Mouse (Mus musculus) layer of hippocampus, adult 18-20 months (tissue): ENCODE measurements around the gene Sod3. TPM values are rescaled to one million over a fixed set of nuclear protein-coding genes. Genes with fewer than 3 reads are reported as not detected.
A peak's percentile ranks its signal among the peaks of the same experiment; 100 is the strongest.

Source experiments
- DNase-seq, 2 experiments: peaks; one replicate each; pipeline ENCODE4 v3.0.0; 2022; ENCODE audit warnings: low spot score in 2 of 2
- long read RNA-seq: library from polyadenylated mRNA; stranded (forward); transcript quantifications from one replicate; pipeline ENCODE4 v2.0.0, GENCODE M21; 2021
- total RNA-seq, 2 experiments: library from RNA; stranded (reverse); gene quantifications; 2 replicates each; pipeline ENCODE4 v1.2.3; 2021

The Sod3 gene
- total RNA-seq = 1 to 10 TPM; 4.7 to 5.9 TPM
- long read RNA-seq, transcript Sod3-201 (2 exons, 3,738 nt) = major isoform, 15 of 16 reads
- long read RNA-seq, partial matches to known transcripts = 0 of 16 reads
- long read RNA-seq, other reads (novel, unspliced or antisense) = 1 of 16 reads

- no peak for DNase-seq
Measured at GRCm38 (mm10) chr5:52363468-52364150, at the start of gene Sod3. Sod3 (plus strand) TSS chr5:52363791.

DNA sequence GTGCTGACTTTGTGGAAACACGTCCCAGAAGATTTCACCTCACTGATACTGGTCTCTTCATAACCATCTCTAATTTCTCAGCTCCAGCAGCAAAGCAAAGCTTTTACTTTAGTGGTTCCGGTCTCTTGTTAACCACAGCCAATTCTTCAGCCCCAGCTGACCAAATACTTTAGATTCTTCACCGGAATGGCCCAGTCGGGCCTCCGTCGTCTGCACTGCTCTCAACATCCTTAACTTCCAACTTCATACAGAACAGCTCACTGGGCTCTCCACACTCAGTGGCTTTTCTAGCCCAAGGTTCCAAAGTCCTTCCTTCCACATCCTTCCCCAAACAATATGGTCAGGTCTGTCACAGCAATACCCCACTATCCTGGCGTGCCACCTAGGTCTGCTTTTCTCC, 46.7 kb upstream of the Sod3 start:
- DNase-seq = no peak

- DNase-seq = no peak
Measured at GRCm38 (mm10) chr5:52319499-52319898, 44.1 kb upstream of the Sod3 start.

DNA sequence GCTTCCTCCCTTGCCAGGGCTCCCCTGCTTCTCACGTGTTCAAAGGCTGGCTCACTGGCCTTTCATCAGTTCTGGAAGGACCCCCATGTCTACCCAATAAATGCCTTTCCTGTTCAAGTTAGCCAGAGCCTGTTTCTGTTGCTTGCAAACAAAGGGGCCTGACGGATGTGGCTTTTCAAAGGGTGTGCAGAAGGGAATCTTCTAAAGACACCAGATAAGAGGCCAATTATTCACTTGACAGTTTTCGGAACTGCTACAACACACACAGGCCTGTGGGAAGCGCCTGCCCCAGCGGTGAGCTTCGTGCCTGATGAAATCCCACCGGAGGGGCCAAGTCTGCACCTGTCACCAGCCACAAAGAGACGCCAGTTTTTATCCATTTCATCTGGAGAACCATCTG, 31.5 kb upstream of the Sod3 start:
- DNase-seq = no peak

DNA sequence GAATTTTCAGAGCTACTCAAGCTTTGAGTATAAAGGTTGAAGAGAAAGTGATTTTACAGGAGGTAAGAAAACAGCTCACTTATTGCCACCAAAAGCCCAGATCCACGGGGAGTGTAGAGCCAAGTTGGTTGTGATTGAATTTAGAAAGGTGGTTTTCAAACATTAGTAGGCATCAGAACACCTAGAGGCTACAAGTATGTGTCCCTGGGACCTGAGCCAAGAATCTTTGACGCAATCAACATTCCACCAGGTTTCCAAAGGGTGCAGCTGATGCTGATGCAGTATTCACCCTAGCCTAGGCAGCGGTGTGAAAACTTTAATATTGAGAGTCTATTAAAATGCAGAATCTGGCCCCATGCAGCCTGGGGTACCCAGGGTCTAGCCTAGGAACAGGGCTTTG, 28.0 kb upstream of the Sod3 start:
- DNase-seq = no peak

DNA sequence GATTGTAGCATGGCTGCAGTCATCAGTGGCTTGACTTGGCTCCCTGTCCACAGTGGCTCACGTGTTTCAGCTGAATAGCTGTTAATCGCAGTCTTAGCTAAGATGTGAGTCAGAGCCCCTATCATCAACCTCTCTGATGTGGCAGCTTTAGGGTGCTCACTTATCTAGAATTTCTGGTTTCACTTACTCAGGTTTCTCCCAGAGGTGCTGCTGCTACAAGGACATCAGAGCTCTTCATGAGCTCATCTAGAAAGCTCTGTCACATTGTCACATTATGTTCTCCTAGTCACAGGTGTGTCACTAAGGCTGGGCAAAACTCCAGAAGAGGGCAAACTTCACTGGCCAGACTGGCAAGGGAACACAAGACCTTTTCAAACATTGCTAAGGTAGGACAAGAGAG, 24.5 kb upstream of the Sod3 start:
- DNase-seq = no peak

- no peak for DNase-seq
Measured at GRCm38 (mm10) chr5:52346890-52347289, 16.7 kb upstream of the Sod3 start.

GRCm38 (mm10) chr5:52350451-52350850, 13.1 kb upstream of the Sod3 start:
- DNase-seq = no peak

DNA sequence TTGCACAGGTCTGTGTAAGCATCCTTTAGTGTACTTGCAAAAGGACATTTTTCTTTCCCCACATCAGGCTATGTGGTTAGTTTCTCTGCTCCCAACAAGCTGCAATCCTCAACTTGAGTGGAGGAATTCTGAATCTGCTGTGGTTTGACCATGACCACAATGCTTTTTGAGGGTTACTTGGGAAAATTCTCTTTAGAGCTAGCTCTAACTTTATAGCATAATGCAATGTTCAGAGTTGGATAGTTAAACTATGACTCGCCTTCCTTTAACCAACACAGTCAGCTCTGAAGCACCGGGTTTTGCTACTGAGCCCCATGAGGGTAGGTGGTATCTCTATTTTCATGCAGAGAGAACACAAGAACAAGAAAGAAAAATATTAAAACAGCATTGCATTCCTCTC, 12.0 kb upstream of the Sod3 start:
- DNase-seq = no peak

- no peak for DNase-seq
Measured at GRCm38 (mm10) chr5:52352730-52353129, 10.9 kb upstream of the Sod3 start.

DNA sequence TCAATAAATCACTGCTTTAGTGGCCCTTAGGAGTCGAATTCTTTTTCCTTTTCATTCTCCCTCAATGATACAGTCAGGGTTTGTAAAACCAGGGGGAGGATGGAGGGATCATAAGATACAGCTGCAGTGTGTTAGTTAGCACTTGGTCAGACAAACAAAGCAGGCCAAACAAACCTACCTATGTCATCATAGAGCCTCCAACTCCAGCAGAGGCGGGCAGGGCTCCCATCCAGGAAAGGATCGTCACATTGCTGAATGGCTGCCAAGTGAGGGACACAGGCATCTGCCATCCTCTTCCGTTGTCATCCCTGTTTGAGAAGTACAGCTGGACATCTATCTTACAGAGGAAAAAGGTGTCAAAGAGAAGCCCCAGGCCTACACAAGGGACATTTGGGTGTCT, 9.2 kb upstream of the Sod3 start:
- no peak for DNase-seq

- no peak for DNase-seq
Measured at GRCm38 (mm10) chr5:52355612-52356011, 8.0 kb upstream of the Sod3 start.

GRCm38 (mm10) chr5:52357175-52357754, 6.3 kb upstream of the Sod3 start:
- DNase-seq = no peak

GRCm38 (mm10) chr5:52358120-52358519, 5.5 kb upstream of the Sod3 start:
- DNase-seq = no peak

DNA sequence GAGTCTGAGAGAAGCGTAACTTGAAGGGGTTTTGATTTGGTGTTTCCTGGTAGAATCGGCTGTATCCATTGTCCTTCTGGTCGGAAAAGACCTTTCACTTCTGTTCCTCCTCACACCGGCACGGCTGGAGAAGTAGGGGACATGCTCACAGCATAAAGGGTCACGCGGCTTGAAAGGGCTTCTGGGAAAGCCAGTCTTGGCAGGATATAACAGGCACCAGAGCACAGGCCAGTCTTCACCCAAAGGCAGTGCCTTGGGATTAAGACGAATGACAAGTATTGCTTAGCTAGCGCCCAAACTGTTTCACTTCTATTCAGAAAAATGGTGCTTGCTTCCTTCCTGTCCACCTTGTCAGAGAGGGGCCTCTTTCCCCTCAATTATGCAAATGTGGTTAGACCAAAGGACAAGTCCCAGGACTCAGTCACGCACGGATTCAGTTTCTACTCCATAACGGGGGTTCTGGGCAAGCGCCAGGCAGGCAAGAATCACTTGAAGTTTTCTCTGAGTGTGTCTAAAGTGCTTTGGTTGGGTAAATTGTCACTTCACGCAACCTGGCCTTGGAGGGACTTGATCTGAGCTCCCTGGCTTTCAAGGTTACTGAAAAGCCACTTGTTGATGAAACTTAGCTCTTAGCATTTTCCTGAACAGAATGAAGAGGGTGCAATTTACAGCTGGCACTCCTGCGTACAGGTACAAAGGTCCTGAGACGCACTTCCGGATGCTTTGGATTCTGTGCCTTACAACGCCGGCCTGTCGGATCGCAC, 3.1 kb upstream of the Sod3 start:
- no peak for DNase-seq

GRCm38 (mm10) chr5:52362776-52363467, 669 bp upstream of the Sod3 start:
- no peak for DNase-seq

DNA sequence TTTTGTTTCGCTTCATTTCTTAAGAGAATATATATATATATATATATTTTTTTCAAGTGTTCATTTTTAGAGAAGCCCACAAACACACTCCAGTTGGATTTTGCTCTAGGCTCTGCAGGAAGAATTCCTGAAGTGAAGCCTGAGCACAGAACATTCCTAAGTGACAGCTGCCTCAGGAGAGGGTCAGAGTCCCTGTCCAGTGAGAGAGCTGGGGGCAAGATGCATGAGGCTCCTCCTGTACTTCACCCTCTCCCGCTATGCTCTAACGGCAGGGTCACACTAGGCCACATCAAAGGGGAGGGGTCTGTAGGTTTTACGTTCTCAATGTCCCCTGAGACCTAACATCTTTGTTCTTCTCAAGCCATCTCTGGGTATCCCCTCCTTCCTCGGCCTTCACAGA, 930 bp downstream of the Sod3 start:
- DNase-seq = no peak

DNA sequence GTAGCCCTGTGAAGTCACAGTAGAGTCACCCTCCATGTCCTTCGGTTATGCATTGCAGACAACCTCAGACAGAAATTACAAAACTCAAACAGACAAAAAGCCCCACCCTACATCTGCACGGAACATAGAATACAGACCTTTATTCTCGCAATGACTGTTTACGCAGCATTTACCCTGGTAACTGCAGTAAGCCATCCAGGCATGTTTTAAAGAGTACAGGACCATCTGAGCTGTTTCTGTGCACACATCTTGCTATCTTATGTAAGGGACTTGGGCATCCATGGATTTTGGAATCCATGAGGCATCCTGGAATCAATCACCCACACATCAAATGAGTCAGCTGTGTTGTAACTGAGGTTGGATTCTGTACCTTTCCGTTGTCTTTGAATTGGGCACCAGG, 2.3 kb downstream of the Sod3 start:
- DNase-seq = peak; percentile 22 to 75

- no peak for DNase-seq
Measured at GRCm38 (mm10) chr5:52366661-52367060, 3.1 kb downstream of the Sod3 start.

GRCm38 (mm10) chr5:52367866-52368840, 4.6 kb downstream of the Sod3 start:
- DNase-seq = no peak
